Mouse (Mus musculus) limb, embryonic 13.5 days (tissue): Measurements from ENCODE around the gene Ppm1l. TPM values are rescaled to one million over a fixed set of nuclear protein-coding genes. Genes with fewer than 3 reads are reported as not detected.

Source experiments
- ATAC-seq: fragments of 200-750 bp; cut with Nextera tagmentation; 2 replicates; pipeline ENCODE4 v1.8.0; 2017; ENCODE audit warnings: low read depth, moderate number of reproducible peaks, moderate TSS enrichment; ENCODE audit not compliant: low FRiP score
- H3K27ac ChIP-seq: fragments of 300-500 bp; sonication (generic); 2 replicates; pipeline ENCODE4 v1.5.1; 2015; ENCODE audit warnings: inconsistent platforms, mild to moderate bottlenecking, moderate library complexity
- H3K27me3 ChIP-seq: fragments of 300-500 bp; sonication (generic); 2 replicates; pipeline ENCODE4 v1.6.1; 2015; ENCODE audit warnings: mild to moderate bottlenecking, inconsistent platforms
- H3K36me3 ChIP-seq: fragments of 300-500 bp; sonication (generic); 2 replicates; pipeline ENCODE4 v1.6.1; 2015; ENCODE audit warnings: inconsistent platforms, mild to moderate bottlenecking, moderate library complexity
- H3K4me1 ChIP-seq: fragments of 300-500 bp; sonication (generic); 2 replicates; pipeline ENCODE4 v1.6.1; 2015; ENCODE audit warnings: inconsistent platforms
- H3K4me2 ChIP-seq: fragments of 300-500 bp; sonication (generic); replicated peaks from 2 replicates; pipeline ENCODE4 v1.6.1; 2015; ENCODE audit warnings: inconsistent platforms, mild to moderate bottlenecking, moderate library complexity
- H3K4me3 ChIP-seq: fragments of 300-500 bp; sonication (generic); 2 replicates; pipeline ENCODE4 v1.5.1; 2015; ENCODE audit warnings: moderate library complexity, mild to moderate bottlenecking, inconsistent platforms
- H3K9ac ChIP-seq: fragments of 300-500 bp; sonication (generic); 2 replicates; pipeline ENCODE4 v1.6.1; 2015; ENCODE audit warnings: mild to moderate bottlenecking, inconsistent platforms
- H3K9me3 ChIP-seq: fragments of 300-500 bp; sonication (generic); 2 replicates; pipeline ENCODE4 v1.6.1; 2016; ENCODE audit warnings: inconsistent platforms
- WGBS: fragments of 180-500 bp; shearing (Covaris S2); methylation state at CpG from one replicate; pipeline ENCODE4 v1.1.7; 2015; 5-methylcytosine and 5-hydroxymethylcytosine counted together
- polyA plus RNA-seq: library from polyadenylated mRNA; unstranded; fragments of >200 nt; fragmentation: Nextera tagmentation; extraction: Ambion mirVana; gene quantifications from 2 replicates; pipeline ENCODE4 v1.2.1, GENCODE M21; 2015

Ppm1l gene
- polyA plus RNA-seq, 1 experiment from 2014 or later, result 15.9 TPM

DNA sequence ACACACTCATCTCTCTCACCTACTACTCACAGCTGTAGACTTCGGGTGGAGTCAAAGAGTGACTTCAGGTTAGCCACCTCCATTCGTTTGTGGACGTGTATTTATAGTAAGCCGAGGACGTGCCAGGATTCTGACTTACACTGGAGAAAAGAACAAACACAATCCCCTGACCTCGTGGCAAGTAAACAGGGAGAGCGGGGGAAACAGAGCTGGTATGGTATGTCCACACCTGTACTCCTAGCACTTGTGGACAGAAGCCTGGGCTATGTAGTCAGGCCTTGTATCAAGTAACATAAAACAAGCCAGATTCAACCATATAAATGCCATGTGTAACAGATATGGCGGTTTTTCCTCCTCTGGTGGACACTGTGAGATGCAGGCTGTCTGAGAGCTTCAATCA, 20.4 kb upstream of the Ppm1l start:
- Histone ChIP-seq H3K27me3 (no peaks in the 10 kb centered on the region), H3K4me2 (no peak overlapping the region), H3K36me3 (no peaks in the 10 kb centered on the region), H3K27ac (no peak overlapping the region), H3K9ac (no peak overlapping the region), H3K4me3 (no peak overlapping the region), H3K4me1 (no peaks in the 10 kb centered on the region), H3K9me3 (no peaks in the 10 kb centered on the region)
- ATAC-seq, result no peak
- WGBS, result 75% methylated on average over 8 of the region's 8 CpGs

DNA sequence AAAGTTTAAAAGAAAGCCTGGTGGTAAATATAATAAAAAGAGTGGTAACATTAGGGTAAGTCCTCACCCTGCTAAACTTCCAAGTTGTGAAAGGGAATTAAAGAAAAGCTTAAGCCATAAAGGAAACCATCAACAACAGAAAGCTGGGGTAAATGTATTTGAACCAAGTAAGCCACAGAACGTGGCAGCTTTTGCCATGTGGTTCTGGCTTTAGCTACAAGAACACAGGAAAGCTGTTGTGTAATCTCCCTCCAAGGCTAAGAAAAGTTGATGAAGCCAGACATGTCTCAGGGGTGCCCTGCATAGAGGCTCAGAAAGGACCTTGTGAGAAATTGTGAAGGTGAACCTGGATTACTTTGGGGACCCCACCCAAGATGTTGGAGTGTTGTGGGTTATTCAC, 16.5 kb upstream of the Ppm1l start:
- H3K27ac ChIP-seq, result no peak overlapping the region
- no peak overlapping the region for H3K4me3 ChIP-seq
- no peaks in the 10 kb centered on the region for H3K36me3 ChIP-seq
- 72% methylated on average over 1 of the region's 1 CpGs for WGBS
- H3K4me2 ChIP-seq, result no peak overlapping the region
- no peak for ATAC-seq
- no peaks in the 10 kb centered on the region for H3K9me3 ChIP-seq
- H3K4me1 ChIP-seq, result no peaks in the 10 kb centered on the region
- no peak overlapping the region for H3K9ac ChIP-seq
- no peaks in the 10 kb centered on the region for H3K27me3 ChIP-seq

DNA sequence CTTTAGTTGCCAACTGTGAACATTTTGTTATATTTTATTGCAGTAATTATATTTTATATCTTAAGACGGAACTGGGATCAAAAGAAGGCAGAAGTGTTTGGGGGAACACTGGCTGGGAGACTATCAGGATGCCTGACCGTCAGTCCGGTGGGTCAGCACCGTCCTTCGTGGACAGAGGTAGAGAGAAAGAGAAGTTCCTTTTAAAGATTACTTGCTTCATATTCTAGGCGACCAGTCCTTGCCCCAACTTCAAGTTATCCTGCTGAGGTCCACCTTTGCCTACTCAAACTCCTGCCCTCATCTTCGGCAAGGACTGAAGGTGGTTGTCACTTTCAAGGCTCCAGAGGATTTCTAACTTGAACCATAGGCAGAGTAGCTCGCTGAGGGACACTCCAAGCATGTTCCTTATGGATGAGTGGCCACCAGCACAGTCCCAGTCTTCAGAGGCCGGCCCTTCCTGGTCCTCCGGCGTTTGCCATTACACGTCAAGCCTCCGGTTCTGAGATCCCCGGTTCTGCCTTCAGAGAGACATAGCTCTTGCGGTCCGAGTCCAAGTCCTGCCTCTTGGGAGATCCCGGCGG, 761 bp upstream of the Ppm1l start:
- no peaks in the 10 kb centered on the region for H3K36me3 ChIP-seq
- peaks cover 23% of the 10 kb centered on the region for H3K4me1 ChIP-seq
- peak overlapping the region; percentile 79 for H3K9ac ChIP-seq
- no peaks in the 10 kb centered on the region; the same call in 1 of the 2 replicates for H3K27me3 ChIP-seq
- peak overlapping the region; percentile 75 for H3K4me3 ChIP-seq
- H3K9me3 ChIP-seq, result no peaks in the 10 kb centered on the region
- peak overlapping the region; percentile 72; the same call in 1 of the 2 replicates for H3K27ac ChIP-seq
- H3K4me2 ChIP-seq, result peak overlapping the region; percentile 94
- ATAC-seq, result peak; percentile 21
- 1% methylated on average over 18 of the region's 18 CpGs for WGBS

DNA sequence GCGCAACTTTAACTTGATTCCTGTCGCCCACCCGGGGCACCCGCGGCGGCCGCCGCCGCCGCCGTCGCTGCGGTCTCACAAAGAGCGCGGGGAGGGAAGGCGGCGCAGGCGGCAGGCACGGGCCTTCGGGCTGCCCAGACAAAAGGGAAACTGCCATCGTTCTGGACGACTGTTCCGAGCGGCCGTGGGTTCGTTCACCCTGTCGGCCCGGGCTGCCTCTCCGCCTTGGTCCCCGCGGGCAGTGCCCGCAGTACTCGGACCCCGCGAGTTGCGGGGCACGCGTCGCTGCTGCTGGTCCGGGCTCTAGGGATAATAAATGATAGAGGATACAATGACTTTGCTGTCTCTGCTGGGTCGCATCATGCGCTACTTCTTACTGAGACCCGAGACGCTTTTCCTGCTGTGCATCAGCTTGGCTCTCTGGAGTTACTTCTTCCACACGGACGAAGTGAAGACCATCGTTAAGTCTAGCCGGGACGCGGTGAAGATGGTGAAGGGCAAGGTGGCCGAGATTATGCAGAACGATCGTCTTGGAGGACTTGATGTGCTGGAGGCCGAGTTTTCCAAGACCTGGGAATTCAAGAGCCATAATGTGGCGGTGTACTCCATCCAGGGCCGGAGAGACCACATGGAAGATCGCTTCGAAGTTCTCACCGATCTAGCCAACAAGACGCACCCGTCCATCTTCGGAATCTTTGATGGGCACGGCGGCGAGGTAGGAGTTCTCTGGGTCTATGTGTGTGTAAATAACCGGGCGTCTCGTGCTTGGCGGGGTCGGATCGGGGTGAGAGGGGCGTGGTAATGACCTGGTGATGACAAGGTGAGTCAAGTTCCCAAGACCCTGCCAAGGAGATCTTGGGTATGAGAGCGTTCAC, 827 bp downstream of the Ppm1l start:
- under 1% methylated on average over 70 of the region's 73 CpGs for WGBS
- peaks cover 23% of the 10 kb centered on the region for H3K4me1 ChIP-seq
- no peaks in the 10 kb centered on the region; the same call in 1 of the 2 replicates for H3K27me3 ChIP-seq
- H3K36me3 ChIP-seq, result no peaks in the 10 kb centered on the region
- no peak for ATAC-seq
- H3K9me3 ChIP-seq, result no peaks in the 10 kb centered on the region
- peak overlapping the region; percentile 86 for H3K9ac ChIP-seq
- peak overlapping the region; percentile 73; the same call in 1 of the 2 replicates for H3K27ac ChIP-seq
- H3K4me3 ChIP-seq, result peak overlapping the region; percentile 75
- peak overlapping the region; percentile 94 for H3K4me2 ChIP-seq

DNA sequence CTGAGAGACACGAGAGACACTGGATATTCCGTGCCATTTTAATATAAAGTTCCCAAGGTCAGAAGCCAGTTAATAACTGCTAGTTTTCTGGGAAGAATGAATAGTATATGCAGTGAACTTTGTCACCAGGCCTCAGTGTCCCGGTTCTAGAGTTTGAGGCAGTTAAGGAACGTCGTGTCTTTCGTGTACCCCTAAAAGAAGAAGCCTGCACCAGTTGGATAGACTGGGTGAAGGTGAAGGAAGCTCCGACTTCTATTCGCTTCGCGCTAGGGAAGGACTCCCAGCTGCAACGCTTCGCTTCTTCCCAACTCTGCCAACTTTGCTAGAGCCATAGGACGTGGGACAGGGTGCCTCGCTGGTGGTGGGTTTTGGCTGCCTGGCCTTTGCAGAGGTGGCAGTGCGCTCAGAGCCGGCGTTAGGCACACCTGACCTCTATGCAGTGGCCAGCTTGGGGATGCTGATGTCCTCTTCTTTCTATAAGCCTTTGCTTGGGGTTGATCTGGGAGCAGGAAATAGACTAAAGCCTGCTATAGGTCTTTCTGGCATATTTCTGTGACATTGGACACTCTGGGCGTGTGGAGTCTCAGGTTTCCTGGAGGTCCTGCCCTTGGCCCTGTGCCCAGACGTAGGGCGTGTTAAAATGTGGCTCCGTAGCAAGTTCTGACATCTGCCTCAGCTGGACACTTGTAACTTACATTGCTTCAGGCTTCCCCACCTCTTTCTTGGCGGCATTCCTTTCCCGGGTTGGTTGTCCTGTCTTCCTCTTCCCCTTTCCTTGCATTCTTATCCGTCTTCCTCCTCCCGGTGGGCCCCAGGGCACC, 1.7 kb downstream of the Ppm1l start:
- 5% methylated on average over 25 of the region's 25 CpGs for WGBS
- H3K9me3 ChIP-seq, result no peaks in the 10 kb centered on the region
- H3K27me3 ChIP-seq, result no peaks in the 10 kb centered on the region; the same call in 1 of the 2 replicates
- ATAC-seq, result no peak
- H3K4me2 ChIP-seq, result peak overlapping the region; percentile 94
- peak overlapping the region; percentile 28; the same call in 1 of the 2 replicates for H3K27ac ChIP-seq
- peak overlapping the region; percentile 75 for H3K4me3 ChIP-seq
- peak overlapping the region; percentile 86 for H3K9ac ChIP-seq
- no peaks in the 10 kb centered on the region for H3K36me3 ChIP-seq
- peaks cover 23% of the 10 kb centered on the region for H3K4me1 ChIP-seq

DNA sequence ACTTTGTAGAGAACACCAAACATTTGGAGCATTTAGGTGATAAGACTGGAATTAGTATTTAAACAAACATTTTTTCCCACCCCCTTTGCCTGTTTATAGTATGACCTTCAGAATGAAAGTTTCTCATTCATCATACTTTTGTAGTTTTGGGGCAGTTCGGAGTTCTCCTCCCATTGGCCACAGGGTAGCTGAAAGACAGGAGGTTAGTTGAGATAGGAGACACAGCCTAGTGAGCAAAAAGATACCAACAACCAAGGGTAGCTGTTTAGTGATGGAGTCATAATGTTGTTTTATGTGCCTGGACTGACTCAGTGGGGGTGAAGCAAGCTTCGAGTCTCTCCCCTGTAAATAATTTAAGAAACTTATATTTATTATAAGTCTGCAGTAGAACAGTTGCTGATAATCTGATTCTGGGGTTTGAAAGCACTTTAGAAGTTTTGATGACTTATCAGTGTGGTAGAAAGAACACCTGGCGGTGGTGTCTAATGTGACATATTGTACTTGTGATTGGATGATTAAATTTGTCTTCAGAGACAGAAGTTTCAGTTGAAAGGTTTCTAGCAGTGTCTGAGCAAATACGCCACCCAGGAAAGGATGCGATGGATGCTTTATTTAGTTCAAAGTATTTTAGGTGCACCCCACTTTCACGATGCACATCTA, 2.5 kb downstream of the Ppm1l start:
- WGBS, result 74% methylated on average over 6 of the region's 6 CpGs
- H3K9ac ChIP-seq, result peak overlapping the region; percentile 86; the same call in 1 of the 2 replicates
- peaks cover 23% of the 10 kb centered on the region for H3K4me1 ChIP-seq
- H3K27me3 ChIP-seq, result no peaks in the 10 kb centered on the region; the same call in 1 of the 2 replicates
- H3K4me3 ChIP-seq, result peak overlapping the region; percentile 75
- peak overlapping the region; percentile 94 for H3K4me2 ChIP-seq
- ATAC-seq, result no peak
- H3K27ac ChIP-seq, result no peak overlapping the region
- H3K9me3 ChIP-seq, result no peaks in the 10 kb centered on the region
- H3K36me3 ChIP-seq, result no peaks in the 10 kb centered on the region

DNA sequence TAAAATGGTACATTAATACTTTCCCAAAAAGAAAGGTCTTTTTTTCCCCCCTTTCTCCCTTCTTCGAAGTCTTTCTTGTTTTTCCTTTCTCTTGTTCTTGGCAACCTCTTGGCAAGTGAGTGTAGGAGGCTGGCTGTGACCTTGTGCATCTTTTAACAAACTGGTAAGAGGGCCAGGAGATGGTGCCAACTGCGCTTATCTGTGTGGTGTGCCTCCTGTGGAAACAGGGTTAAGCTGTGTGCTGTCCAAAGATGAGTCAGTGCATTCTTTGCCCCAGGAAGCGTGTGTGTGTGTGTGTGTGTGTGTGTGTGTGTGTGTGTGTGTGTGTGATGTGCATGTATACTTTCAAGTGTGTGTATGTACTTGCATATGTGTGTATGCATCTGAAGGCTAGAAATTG, 7.3 kb downstream of the Ppm1l start:
- Histone ChIP-seq H3K9me3 (no peaks in the 10 kb centered on the region), H3K4me1 (peaks cover 8% of the 10 kb centered on the region), H3K4me2 (no peak overlapping the region), H3K9ac (no peak overlapping the region), H3K27ac (no peak overlapping the region), H3K27me3 (no peaks in the 10 kb centered on the region), H3K36me3 (peaks cover 9% of the 10 kb centered on the region; the same call in 1 of the 2 replicates), H3K4me3 (no peak overlapping the region)
- whole genome bisulfite sequencing, result 85% methylated on average over 3 of the region's 3 CpGs
- no peak for ATAC-seq

DNA sequence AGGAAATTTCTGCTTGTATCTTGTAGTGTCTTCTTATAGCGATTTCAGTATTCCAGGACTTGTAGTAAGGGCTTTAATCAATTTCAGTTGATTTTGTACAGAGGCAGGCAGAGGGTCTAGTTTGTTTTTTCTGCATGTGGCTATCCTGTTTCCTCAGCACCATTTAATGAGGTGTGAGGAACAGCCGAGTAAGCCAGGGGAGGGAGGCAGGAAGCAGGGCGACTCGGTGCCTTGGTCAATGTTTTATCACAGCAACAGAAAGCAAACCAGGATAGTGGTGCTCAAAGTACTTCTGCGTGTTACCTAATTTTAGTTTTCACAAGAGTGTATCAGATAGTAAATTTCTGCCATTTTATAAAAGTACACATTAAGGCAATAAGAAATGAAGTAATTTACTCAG, 13.2 kb downstream of the Ppm1l start:
- no peaks in the 10 kb centered on the region for H3K27me3 ChIP-seq
- H3K4me3 ChIP-seq, result no peak overlapping the region
- H3K36me3 ChIP-seq, result peaks cover 9% of the 10 kb centered on the region; the same call in 1 of the 2 replicates
- H3K27ac ChIP-seq, result no peak overlapping the region
- no peak overlapping the region for H3K9ac ChIP-seq
- no peaks in the 10 kb centered on the region for H3K9me3 ChIP-seq
- H3K4me1 ChIP-seq, result peaks cover 30% of the 10 kb centered on the region
- ATAC-seq, result no peak
- 14% methylated on average over 5 of the region's 5 CpGs for WGBS
- peak overlapping the region; percentile 23 for H3K4me2 ChIP-seq

DNA sequence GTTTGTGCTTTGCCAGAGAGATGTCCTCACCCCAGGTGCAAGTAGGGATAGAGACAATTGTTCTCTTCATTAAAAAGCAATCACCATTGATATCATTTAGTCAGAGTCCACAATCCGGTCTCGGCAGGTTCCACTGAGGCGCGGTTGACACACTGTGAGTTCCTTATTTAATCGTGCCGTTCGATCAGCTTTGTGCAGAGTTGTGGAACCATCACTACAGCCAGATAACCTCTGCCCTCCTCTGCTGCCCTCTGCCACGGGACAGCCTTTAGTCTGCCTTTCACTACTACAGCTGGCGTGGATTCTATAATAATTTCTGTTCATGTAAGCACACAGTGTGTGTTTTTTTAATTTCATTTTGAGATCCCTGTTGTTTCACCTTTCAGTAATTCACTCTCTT, 17.2 kb downstream of the Ppm1l start:
- 84% methylated on average over 9 of the region's 9 CpGs for WGBS
- Histone ChIP-seq H3K9ac (no peak overlapping the region), H3K4me2 (no peak overlapping the region), H3K27me3 (no peaks in the 10 kb centered on the region), H3K9me3 (no peaks in the 10 kb centered on the region), H3K27ac (no peak overlapping the region), H3K4me1 (peaks cover 30% of the 10 kb centered on the region), H3K4me3 (no peak overlapping the region), H3K36me3 (no peaks in the 10 kb centered on the region)
- ATAC-seq, result no peak

DNA sequence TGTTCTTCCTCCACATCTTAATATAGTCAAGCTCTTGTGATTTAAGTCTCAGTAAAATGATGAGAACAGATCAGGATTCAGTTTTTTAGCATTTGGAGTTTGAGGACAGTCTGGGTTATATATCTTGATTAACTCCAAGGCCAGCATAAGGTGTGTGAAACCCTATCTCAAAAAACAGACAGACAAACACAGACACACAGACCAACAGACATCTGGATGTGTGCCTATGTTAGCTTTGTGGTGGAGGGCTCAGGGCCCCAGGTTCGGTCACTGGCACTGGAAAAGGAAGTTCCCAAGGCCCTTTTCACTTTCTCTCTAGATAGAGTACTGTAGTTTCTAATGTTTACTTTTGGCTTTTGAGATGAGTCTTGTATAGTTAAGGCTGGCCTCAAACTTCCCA, 23.8 kb downstream of the Ppm1l start:
- Histone ChIP-seq H3K36me3 (no peaks in the 10 kb centered on the region), H3K27ac (no peak overlapping the region), H3K4me3 (no peak overlapping the region), H3K4me1 (peaks cover 20% of the 10 kb centered on the region), H3K4me2 (no peak overlapping the region), H3K9ac (no peak overlapping the region), H3K9me3 (no peaks in the 10 kb centered on the region), H3K27me3 (no peaks in the 10 kb centered on the region)
- no peak for ATAC-seq
- WGBS, result 86% methylated on average over 1 of the region's 1 CpGs

DNA sequence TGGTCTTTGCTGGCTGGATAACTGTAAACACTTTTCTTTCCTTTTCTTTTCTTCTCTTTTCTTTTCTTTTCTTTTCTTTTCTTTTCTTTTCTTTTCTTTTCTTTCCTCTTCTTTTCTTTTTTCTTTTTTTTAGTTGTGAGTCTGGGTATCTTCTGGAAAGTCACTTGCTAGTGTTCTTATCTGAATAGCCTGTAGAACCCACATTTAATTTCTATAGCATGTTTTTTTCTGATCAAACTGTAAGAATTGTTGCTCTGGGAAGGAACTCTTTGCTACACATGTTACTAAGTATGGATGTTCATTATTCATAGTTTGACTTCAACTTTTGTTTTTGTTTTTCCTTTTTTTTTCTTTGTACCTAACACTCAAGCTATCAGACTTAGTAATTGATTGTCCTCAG, 24.3 kb downstream of the Ppm1l start:
- H3K4me2 ChIP-seq, result no peak overlapping the region
- H3K27ac ChIP-seq, result no peak overlapping the region
- ATAC-seq, result no peak
- H3K4me1 ChIP-seq, result peaks cover 20% of the 10 kb centered on the region
- no peaks in the 10 kb centered on the region for H3K36me3 ChIP-seq
- H3K9me3 ChIP-seq, result no peaks in the 10 kb centered on the region
- H3K27me3 ChIP-seq, result no peaks in the 10 kb centered on the region
- no peak overlapping the region for H3K9ac ChIP-seq
- H3K4me3 ChIP-seq, result no peak overlapping the region
